8 mouse cellular contexts compared by ENCODE assay signal in the genomic region with DNA sequence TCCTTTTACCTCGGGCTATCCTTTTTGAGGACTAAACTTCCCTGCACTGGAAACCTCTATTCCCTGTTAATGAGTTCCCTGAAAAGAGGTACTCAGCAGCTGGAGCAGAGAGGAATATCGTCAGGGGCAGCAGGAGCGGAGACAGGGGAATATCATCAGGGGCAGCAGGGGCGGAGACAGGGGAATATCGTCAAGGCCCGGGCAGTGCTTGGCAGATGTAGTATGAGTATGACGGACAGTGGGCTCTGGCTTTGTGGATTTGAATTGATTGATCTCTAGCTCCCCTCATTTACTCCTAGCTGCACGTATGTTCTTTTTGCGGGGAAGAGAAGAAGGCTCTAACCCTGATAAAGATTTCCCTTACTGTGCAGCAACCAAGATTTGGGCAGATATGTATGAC. TPM values are rescaled to one million over a fixed set of nuclear protein-coding genes. Genes with fewer than 3 reads are reported as not detected.
DNase-seq lines count a peak whose midpoint lies in the region; ATAC-seq and TF ChIP-seq lines count a peak whose summit lies in the region.

No protein-coding gene starts in this region.

- 62% methylated on average over 9 of the region's 9 CpGs for WGBS in neural tube, embryonic 11.5 days
- WGBS in intestine, postnatal 0 days = 65% methylated on average over 9 of the region's 9 CpGs
- WGBS in neural tube, embryonic 15.5 days = 55% methylated on average over 9 of the region's 9 CpGs

- peak overlapping the region; percentile 92 for H3K9ac ChIP-seq in neural tube, embryonic 11.5 days (ENCODE audit: low read length)
- H3K9ac ChIP-seq in intestine, postnatal 0 days (ENCODE audit: low read depth, low read length) = 0 out of 2 replicates have a peak overlapping the region, but pooled peaks have one; percentile 96
- peak overlapping the region; percentile 65 for H3K9ac ChIP-seq in neural tube, embryonic 15.5 days (replicated peaks)

- DNase-seq in adrenal gland, adult 2 months = peak; percentile 7
- DNase-seq in adrenal gland, postnatal 10 days = no peak
- DNase-seq in neural tube, embryonic 11.5 days (ENCODE audit: low spot score) = no peak
- no peak for DNase-seq in neural tube, embryonic 10.5 days (ENCODE audit: extremely low spot score, low spot score)
- no peak for DNase-seq in Muller cell, postnatal 12 days (ENCODE audit: inconsistent ontology term)
- no peak for DNase-seq in layer of hippocampus, adult 18-20 months (ENCODE audit: low spot score in 2 of 2)

- no peak for TF ChIP-seq CTCF in intestine, postnatal 0 days (IDR thresholded peaks at IDR 0.05; ENCODE audit: low read depth)

- H3K4me3 ChIP-seq in neural tube, embryonic 11.5 days (ENCODE audit: low read depth, low read length) = no peak overlapping the region
- H3K4me3 ChIP-seq in intestine, postnatal 0 days (ENCODE audit: low read depth, low read length) = peak overlapping the region; percentile 89
- H3K4me3 ChIP-seq in neural tube, embryonic 15.5 days (replicated peaks) = peak overlapping the region; percentile 68

- H3K9me3 ChIP-seq in neural tube, embryonic 11.5 days (ENCODE audit: control insufficient read depth, low read length) = no peaks in the 10 kb centered on the region
- H3K9me3 ChIP-seq in intestine, postnatal 0 days (ENCODE audit: control insufficient read depth) = no peaks in the 10 kb centered on the region
- H3K9me3 ChIP-seq in neural tube, embryonic 15.5 days (replicated peaks) = no peaks in the 10 kb centered on the region

- peak overlapping the region; percentile 88; the same call in 1 of the 2 replicates for H3K27ac ChIP-seq in neural tube, embryonic 11.5 days (ENCODE audit: low read depth, low read length)
- 0 out of 2 replicates have a peak overlapping the region, but pooled peaks have one; percentile 99 for H3K27ac ChIP-seq in intestine, postnatal 0 days (ENCODE audit: low read depth, low read length)
- H3K27ac ChIP-seq in neural tube, embryonic 15.5 days (replicated peaks) = peak overlapping the region; percentile 95

- no peaks in the 10 kb centered on the region for H3K27me3 ChIP-seq in neural tube, embryonic 11.5 days (ENCODE audit: control insufficient read depth, insufficient read depth, low read length)
- H3K27me3 ChIP-seq in intestine, postnatal 0 days (replicated peaks; ENCODE audit: control insufficient read depth, insufficient read depth, low read length) = no peaks in the 10 kb centered on the region
- peaks cover 2% of the 10 kb centered on the region; the same call in 1 of the 2 replicates for H3K27me3 ChIP-seq in neural tube, embryonic 15.5 days (replicated peaks)

- no peaks in the 10 kb centered on the region for H3K36me3 ChIP-seq in neural tube, embryonic 11.5 days (ENCODE audit: control insufficient read depth, insufficient read depth, low read length)
- no peaks in the 10 kb centered on the region for H3K36me3 ChIP-seq in intestine, postnatal 0 days (ENCODE audit: control insufficient read depth, insufficient read depth)
- no peaks in the 10 kb centered on the region for H3K36me3 ChIP-seq in neural tube, embryonic 15.5 days

- H3K4me1 ChIP-seq in neural tube, embryonic 11.5 days (ENCODE audit: control insufficient read depth, insufficient read depth, low read length) = peaks cover 14% of the 10 kb centered on the region; the same call in 1 of the 2 replicates
- H3K4me1 ChIP-seq in intestine, postnatal 0 days (replicated peaks; ENCODE audit: control insufficient read depth, insufficient read depth, low read length) = no peaks in the 10 kb centered on the region
- peaks cover 32% of the 10 kb centered on the region for H3K4me1 ChIP-seq in neural tube, embryonic 15.5 days

- ATAC-seq in neural tube, embryonic 11.5 days (ENCODE audit: insufficient read depth, low FRiP score, low TSS enrichment) = no peak
- no peak for ATAC-seq in intestine, postnatal 0 days
- peak; percentile 13; the same call in 1 of the 2 replicates for ATAC-seq in neural tube, embryonic 15.5 days (ENCODE audit: low FRiP score)

- peak overlapping the region; percentile 90 for H3K4me2 ChIP-seq in neural tube, embryonic 11.5 days (ENCODE audit: low read depth)
- H3K4me2 ChIP-seq in intestine, postnatal 0 days (replicated peaks; ENCODE audit: low read depth) = peak overlapping the region; percentile 65
- peak overlapping the region; percentile 95 for H3K4me2 ChIP-seq in neural tube, embryonic 15.5 days

RNA-seq across cellular contexts. Expression of gene Dcaf10, which starts 0.7 kb away (rescaled TPM):
- 10 to 100 TPM; 22.8 to 24.5 TPM for total RNA-seq in adrenal gland, adult 2 months (2021)
- polyA plus RNA-seq in adrenal gland, adult 2 months (2012; rRNA removed) = 53.9 and 60.8 TPM in 2 replicates
- 10 to 100 TPM; 25.4 to 28.4 TPM for total RNA-seq in adrenal gland, postnatal 10 days (2021)
- polyA plus RNA-seq in neural tube, embryonic 11.5 days (2014; fragmentation: Nextera tagmentation; extraction: Ambion mirVana) = 13.8 and 14.1 TPM in 2 replicates
- 9.8 and 10.5 TPM in 2 replicates for polyA plus RNA-seq in intestine, postnatal 0 days (2015; fragmentation: Nextera tagmentation; extraction: Ambion mirVana)
- polyA plus RNA-seq in neural tube, embryonic 15.5 days (2015; fragmentation: Nextera tagmentation; extraction: Ambion mirVana) = 8.0 and 8.6 TPM in 2 replicates
- 10 to 100 TPM; 16.4 to 16.9 TPM for total RNA-seq in layer of hippocampus, adult 18-20 months (2021)

RNA-seq across cellular contexts. Expression of gene Exosc3, which starts 1.3 kb away (rescaled TPM):
- total RNA-seq in adrenal gland, adult 2 months (2021) = 10 to 100 TPM; 24.3 to 38.1 TPM
- 21.4 and 30.3 TPM in 2 replicates for polyA plus RNA-seq in adrenal gland, adult 2 months (2012; rRNA removed)
- 10 to 100 TPM; 22.8 to 24.5 TPM for total RNA-seq in adrenal gland, postnatal 10 days (2021)
- 83.0 and 83.4 TPM in 2 replicates for polyA plus RNA-seq in neural tube, embryonic 11.5 days (2014; fragmentation: Nextera tagmentation; extraction: Ambion mirVana)
- polyA plus RNA-seq in intestine, postnatal 0 days (2015; fragmentation: Nextera tagmentation; extraction: Ambion mirVana) = 43.4 and 45.4 TPM in 2 replicates
- 30.6 and 48.7 TPM in 2 replicates for polyA plus RNA-seq in neural tube, embryonic 15.5 days (2015; fragmentation: Nextera tagmentation; extraction: Ambion mirVana)
- total RNA-seq in layer of hippocampus, adult 18-20 months (2021) = 10 to 100 TPM; 14.6 to 18.0 TPM

RNA-seq across cellular contexts. Expression of gene Trmt10b, which starts 44.3 kb away (rescaled TPM):
- total RNA-seq in adrenal gland, adult 2 months (2021) = 10 to 100 TPM in 1 of 2 experiments, 1 to 10 TPM in 1; 8.7 to 12.8 TPM
- polyA plus RNA-seq in adrenal gland, adult 2 months (2012; rRNA removed) = 0.48 and 0.70 TPM in 2 replicates
- total RNA-seq in adrenal gland, postnatal 10 days (2021) = 10 to 100 TPM in 1 of 2 experiments, 1 to 10 TPM in 1; 8.4 to 12.0 TPM
- 21.4 and 23.3 TPM in 2 replicates for polyA plus RNA-seq in neural tube, embryonic 11.5 days (2014; fragmentation: Nextera tagmentation; extraction: Ambion mirVana)
- 8.6 and 11.0 TPM in 2 replicates for polyA plus RNA-seq in intestine, postnatal 0 days (2015; fragmentation: Nextera tagmentation; extraction: Ambion mirVana)
- polyA plus RNA-seq in neural tube, embryonic 15.5 days (2015; fragmentation: Nextera tagmentation; extraction: Ambion mirVana) = 22.8 and 23.5 TPM in 2 replicates
- total RNA-seq in layer of hippocampus, adult 18-20 months (2021) = 10 to 100 TPM; 15.6 to 15.9 TPM
